Mouse (Mus musculus): ENCODE measurements around the gene Ap5z1.

GRCm38 (mm10) chr5:142438380-142438938 is 25.3 kb upstream of the Ap5z1 start:
- no peak for TF ChIP-seq GATA1 (IDR thresholded peaks at IDR 0.05; ENCODE audit: borderline replicate concordance, low read length)
- TF ChIP-seq FLI1 (IDR thresholded peaks at IDR 0.05; ENCODE audit: low read length), result no peak
